Mouse (Mus musculus): Measurements from ENCODE around the gene Dclk1. TPM values are rescaled to one million over a fixed set of nuclear protein-coding genes. Genes with fewer than 3 reads are reported as not detected.

The Dclk1 gene
- total RNA-seq, 2 experiments from 2014 or later: 2.6 to 5.7 TPM

GRCm38 (mm10) chr3:55324029-55324428, 81.9 kb downstream of the Dclk1 start:
- no peak for DNase-seq
- intact Hi-C loops (cut with DNase I): no loop called here

GRCm38 (mm10) chr3:55330496-55330895, 88.3 kb downstream of the Dclk1 start:
- intact Hi-C loops (cut with DNase I): no loop called here
- DNase-seq: no peak

- intact Hi-C loops (cut with DNase I): no loop called here
- DNase-seq: no peak
Observed at GRCm38 (mm10) chr3:55331694-55332093, 89.5 kb downstream of the Dclk1 start.

GRCm38 (mm10) chr3:55333511-55333910, 91.3 kb downstream of the Dclk1 start:
- intact Hi-C loops (cut with DNase I): no loop called here
- DNase-seq: no peak

GRCm38 (mm10) chr3:55336895-55337294, 94.7 kb downstream of the Dclk1 start:
- intact Hi-C loops (cut with DNase I): no loop called here
- DNase-seq: peak; percentile 32 to 34

GRCm38 (mm10) chr3:55337671-55338070, 95.5 kb downstream of the Dclk1 start:
- no peak for DNase-seq
- intact Hi-C loops (cut with DNase I): no loop called here

- intact Hi-C loops (cut with DNase I): no loop called here
- no peak for DNase-seq
Observed at GRCm38 (mm10) chr3:55342445-55342844, 100.3 kb downstream of the Dclk1 start.

- intact Hi-C loops (cut with DNase I): no loop called here
- no peak for DNase-seq
Observed at GRCm38 (mm10) chr3:55347371-55348025, 105.3 kb downstream of the Dclk1 start.

- intact Hi-C loops (cut with DNase I): no loop called here
- DNase-seq: no peak
Observed at GRCm38 (mm10) chr3:55348026-55348390, 105.8 kb downstream of the Dclk1 start.

GRCm38 (mm10) chr3:55350194-55350593, 108.0 kb downstream of the Dclk1 start:
- intact Hi-C loops (cut with DNase I): no loop called here
- no peak for DNase-seq

- no peak for DNase-seq
- intact Hi-C loops (cut with DNase I): no loop called here
Observed at GRCm38 (mm10) chr3:55351281-55352052, 109.3 kb downstream of the Dclk1 start.

GRCm38 (mm10) chr3:55352529-55352928, 110.4 kb downstream of the Dclk1 start:
- intact Hi-C loops (cut with DNase I): no loop called here
- DNase-seq: peak in 1 of 2 experiments; percentile 25

- DNase-seq: no peak
- intact Hi-C loops (cut with DNase I): no loop called here
Observed at GRCm38 (mm10) chr3:55353169-55353568, 111.0 kb downstream of the Dclk1 start.

GRCm38 (mm10) chr3:55353909-55354511, 111.8 kb downstream of the Dclk1 start:
- intact Hi-C loops (cut with DNase I): loop anchor here (1.0 to 2.0 kb wide), 2 partner anchors 201 to 273 kb away; no protein-coding TSS in a partner anchor
- peak; percentile 30 to 54 for DNase-seq

GRCm38 (mm10) chr3:55354765-55355164, 112.6 kb downstream of the Dclk1 start:
- no peak for DNase-seq
- intact Hi-C loops (cut with DNase I): loop anchor here (1.0 to 2.0 kb wide), 2 partner anchors 201 to 274 kb away; no protein-coding TSS in a partner anchor

GRCm38 (mm10) chr3:55358486-55358885, 116.3 kb downstream of the Dclk1 start:
- intact Hi-C loops (cut with DNase I): no loop called here
- DNase-seq: no peak

GRCm38 (mm10) chr3:55360836-55361235, 118.7 kb downstream of the Dclk1 start:
- no peak for DNase-seq
- intact Hi-C loops (cut with DNase I): no loop called here

- intact Hi-C loops (cut with DNase I): no loop called here
- DNase-seq: no peak
Observed at GRCm38 (mm10) chr3:55367166-55367565, 125.0 kb downstream of the Dclk1 start.

- intact Hi-C loops (cut with DNase I): no loop called here
- DNase-seq: no peak
Observed at GRCm38 (mm10) chr3:55369156-55369555, 127.0 kb downstream of the Dclk1 start.

GRCm38 (mm10) chr3:55373689-55374088, 131.5 kb downstream of the Dclk1 start:
- intact Hi-C loops (cut with DNase I): no loop called here
- peak in 1 of 2 experiments; percentile 31 for DNase-seq

GRCm38 (mm10) chr3:55378591-55378990, 136.4 kb downstream of the Dclk1 start:
- no peak for DNase-seq
- intact Hi-C loops (cut with DNase I): no loop called here
